Mouse (Mus musculus) kidney, adult 2 months (tissue): ENCODE data around the gene Tvp23a. TPM values are rescaled to one million over a fixed set of nuclear protein-coding genes. Genes with fewer than 3 reads are reported as not detected.

Experiments used
- DNase-seq: peaks from one replicate; pipeline ENCODE4 v3.0.0; 2021
- H3K27ac ChIP-seq: fragments of 200-500 bp; 2 replicates; pipeline ENCODE4 v1.5.1; 2012; ENCODE audit warnings: low read depth, low read length, control low read depth, inconsistent platforms; ENCODE audit not compliant: insufficient read depth
- H3K27me3 ChIP-seq: fragments of 200-500 bp; replicated peaks from 2 replicates; pipeline ENCODE4 v1.6.1; 2012; ENCODE audit warnings: mild to moderate bottlenecking, moderate library complexity, low read length, inconsistent platforms; ENCODE audit not compliant: control insufficient read depth, insufficient read depth
- H3K36me3 ChIP-seq: fragments of 200-500 bp; 2 replicates; pipeline ENCODE4 v1.6.1; 2012; ENCODE audit warnings: mild to moderate bottlenecking, moderate library complexity, low read length, inconsistent platforms; ENCODE audit not compliant: control insufficient read depth, insufficient read depth
- H3K4me1 ChIP-seq: fragments of 200-500 bp; 2 replicates; pipeline ENCODE4 v1.6.1; 2011; ENCODE audit warnings: low read length; ENCODE audit not compliant: control insufficient read depth, insufficient read depth
- H3K4me3 ChIP-seq: fragments of 200-500 bp; 2 replicates; pipeline ENCODE4 v1.5.1; 2011; ENCODE audit warnings: mild to moderate bottlenecking, low read depth, low read length, control low read depth; ENCODE audit not compliant: insufficient read depth
- CTCF ChIP-seq: fragments of 200-500 bp; conservative IDR thresholded peaks from 2 replicates; pipeline ENCODE4 v1.5.1; 2011; ENCODE audit warnings: low read depth, mild to moderate bottlenecking, control low read depth, low read length, moderate library complexity, mixed read lengths; ENCODE audit not compliant: insufficient read depth, insufficient read length
- POLR2A ChIP-seq: fragments of 200-500 bp; IDR thresholded peaks from one replicate; pipeline ENCODE4 v1.6.1; 2011; ENCODE audit warnings: low read depth, low read length, control low read depth
- WGBS: fragments of 180-500 bp; shearing (Covaris S2); methylation state at CpG from one replicate; pipeline ENCODE4 v1.1.7; 2018; 5-methylcytosine and 5-hydroxymethylcytosine counted together
- polyA plus RNA-seq: library from polyadenylated mRNA; depleted of rRNA; stranded (reverse); fragments of >200 nt; gene quantifications from 2 replicates; pipeline ENCODE4 v1.2.3, GENCODE M21; 2012

The Tvp23a gene
- polyA plus RNA-seq, 1 experiment: 0.84 TPM

- Histone ChIP-seq H3K4me3 (no peak overlapping the region), H3K36me3 (no peaks in the 10 kb centered on the region), H3K4me1 (0 out of 2 replicates have a peak, but pooled peaks cover 2% of the 10 kb centered on the region), H3K27me3 (no peaks in the 10 kb centered on the region), H3K27ac (no peak overlapping the region)
- TF ChIP-seq CTCF (no peak), POLR2A (no peak)
- 62% methylated on average over 7 of the region's 7 CpGs for WGBS
- no peak for DNase-seq
Observed at GRCm38 (mm10) chr16:10488769-10489481, 41.8 kb upstream of the Tvp23a start.

- H3K4me3 ChIP-seq: no peak overlapping the region
- TF ChIP-seq CTCF (no peak), POLR2A (no peak)
Observed at GRCm38 (mm10) chr16:10487895-10488493, 40.8 kb upstream of the Tvp23a start.

GRCm38 (mm10) chr16:10486993-10487392 lies 39.8 kb upstream of the Tvp23a start:
- TF ChIP-seq POLR2A (no peak), CTCF (no peak)
- Histone ChIP-seq H3K4me1 (0 out of 2 replicates have a peak, but pooled peaks cover 2% of the 10 kb centered on the region), H3K27ac (no peak overlapping the region), H3K36me3 (no peaks in the 10 kb centered on the region), H3K4me3 (no peak overlapping the region), H3K27me3 (no peaks in the 10 kb centered on the region)
- WGBS: 75% methylated on average over 3 of the region's 3 CpGs
- DNase-seq: no peak

More at GRCm38 (mm10) chr16:10487895-10488493, 40.8 kb upstream of the Tvp23a start:
- H3K36me3 ChIP-seq: no peaks in the 10 kb centered on the region
- no peak overlapping the region for H3K27ac ChIP-seq
- DNase-seq: no peak
- 82% methylated on average over 8 of the region's 8 CpGs for WGBS
- 0 out of 2 replicates have a peak, but pooled peaks cover 2% of the 10 kb centered on the region for H3K4me1 ChIP-seq
- H3K27me3 ChIP-seq: no peaks in the 10 kb centered on the region

- no peaks in the 10 kb centered on the region for H3K27me3 ChIP-seq
- no peak overlapping the region for H3K4me3 ChIP-seq
- H3K4me1 ChIP-seq: no peaks in the 10 kb centered on the region
- WGBS: 49% methylated on average over 4 of the region's 4 CpGs
- no peaks in the 10 kb centered on the region for H3K36me3 ChIP-seq
- H3K27ac ChIP-seq: peak overlapping the region; percentile 41; the same call in 1 of the 2 replicates
- peak; percentile 73 for DNase-seq
- no peak for TF ChIP-seq CTCF
- TF ChIP-seq POLR2A: no peak
Observed at GRCm38 (mm10) chr16:10482343-10482742, 35.2 kb upstream of the Tvp23a start.

- peak within 1 kb of the TSS; percentile 17; the same call in 1 of the 2 replicates for H3K4me3 ChIP-seq
- DNase-seq: no peak
- no peaks in the 10 kb centered on the region for H3K4me1 ChIP-seq
- 83% methylated on average over 5 of the region's 5 CpGs for WGBS
- TF ChIP-seq CTCF (no peak), POLR2A (no peak)
- H3K27me3 ChIP-seq: no peaks in the 10 kb centered on the region
- no peak within 1 kb of the TSS for H3K27ac ChIP-seq
- no peaks in the 10 kb centered on the region for H3K36me3 ChIP-seq
Observed at GRCm38 (mm10) chr16:10479857-10480256, 32.7 kb upstream of the Tvp23a start, which contains the start of gene Ciita. TSS of gene Ciita (plus strand) at chr16:10480059.

- no peak overlapping the region for H3K27ac ChIP-seq
- H3K36me3 ChIP-seq: no peaks in the 10 kb centered on the region
- no peaks in the 10 kb centered on the region for H3K4me1 ChIP-seq
- no peak for TF ChIP-seq CTCF
- no peak for TF ChIP-seq POLR2A
- no peaks in the 10 kb centered on the region for H3K27me3 ChIP-seq
- H3K4me3 ChIP-seq: no peak overlapping the region
- DNase-seq: no peak
- 64% methylated on average over 2 of the region's 2 CpGs for WGBS
Observed at GRCm38 (mm10) chr16:10475919-10476318, 28.8 kb upstream of the Tvp23a start.

- H3K4me3 ChIP-seq: no peak overlapping the region
- WGBS: 80% methylated on average over 3 of the region's 3 CpGs
- no peaks in the 10 kb centered on the region for H3K36me3 ChIP-seq
- no peak for TF ChIP-seq CTCF
- no peak for TF ChIP-seq POLR2A
- no peak overlapping the region for H3K27ac ChIP-seq
- H3K4me1 ChIP-seq: no peaks in the 10 kb centered on the region
- no peak for DNase-seq
- no peaks in the 10 kb centered on the region for H3K27me3 ChIP-seq
Observed at GRCm38 (mm10) chr16:10474956-10475355, 27.8 kb upstream of the Tvp23a start.
